Mouse (Mus musculus): ENCODE data around the gene Trmt2a.

DNA sequence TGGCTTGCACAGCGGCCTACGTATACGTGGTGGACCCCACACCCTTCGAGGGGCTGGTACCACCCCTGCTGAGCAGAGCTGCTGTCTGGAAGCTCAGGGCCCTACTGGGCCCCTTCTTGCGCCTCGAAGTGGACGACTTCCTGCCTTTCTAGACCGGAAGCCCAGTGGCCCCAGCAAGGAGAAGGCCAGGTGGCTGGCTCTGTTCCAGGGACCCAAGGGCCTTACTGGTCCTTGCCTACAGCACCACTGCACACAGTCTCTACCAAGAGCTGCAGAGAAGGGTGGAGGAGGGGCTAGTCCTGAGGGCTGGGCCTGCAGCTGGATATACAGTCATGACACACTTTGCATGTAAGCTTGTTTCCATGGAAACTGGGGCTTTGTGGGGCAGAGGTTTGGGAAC is 28.5 kb upstream of the Trmt2a start:
- TF ChIP-seq CTCF (IDR thresholded peaks at IDR 0.05; ENCODE audit: insufficient read depth, low read length): no peak
- no peak for TF ChIP-seq POLR2A (IDR thresholded peaks at IDR 0.05; ENCODE audit: borderline replicate concordance, extremely low read depth, low read depth, low read length)

All from lung, adult 2 months (tissue).